Mouse (Mus musculus): ENCODE results near the gene Faap100.
"Not testable (repeated sequence)": the region's sequence is repeated elsewhere in the genome, so short reads cannot be mapped to it uniquely, and the experiment has no call there.

Faap100 gene

DNA sequence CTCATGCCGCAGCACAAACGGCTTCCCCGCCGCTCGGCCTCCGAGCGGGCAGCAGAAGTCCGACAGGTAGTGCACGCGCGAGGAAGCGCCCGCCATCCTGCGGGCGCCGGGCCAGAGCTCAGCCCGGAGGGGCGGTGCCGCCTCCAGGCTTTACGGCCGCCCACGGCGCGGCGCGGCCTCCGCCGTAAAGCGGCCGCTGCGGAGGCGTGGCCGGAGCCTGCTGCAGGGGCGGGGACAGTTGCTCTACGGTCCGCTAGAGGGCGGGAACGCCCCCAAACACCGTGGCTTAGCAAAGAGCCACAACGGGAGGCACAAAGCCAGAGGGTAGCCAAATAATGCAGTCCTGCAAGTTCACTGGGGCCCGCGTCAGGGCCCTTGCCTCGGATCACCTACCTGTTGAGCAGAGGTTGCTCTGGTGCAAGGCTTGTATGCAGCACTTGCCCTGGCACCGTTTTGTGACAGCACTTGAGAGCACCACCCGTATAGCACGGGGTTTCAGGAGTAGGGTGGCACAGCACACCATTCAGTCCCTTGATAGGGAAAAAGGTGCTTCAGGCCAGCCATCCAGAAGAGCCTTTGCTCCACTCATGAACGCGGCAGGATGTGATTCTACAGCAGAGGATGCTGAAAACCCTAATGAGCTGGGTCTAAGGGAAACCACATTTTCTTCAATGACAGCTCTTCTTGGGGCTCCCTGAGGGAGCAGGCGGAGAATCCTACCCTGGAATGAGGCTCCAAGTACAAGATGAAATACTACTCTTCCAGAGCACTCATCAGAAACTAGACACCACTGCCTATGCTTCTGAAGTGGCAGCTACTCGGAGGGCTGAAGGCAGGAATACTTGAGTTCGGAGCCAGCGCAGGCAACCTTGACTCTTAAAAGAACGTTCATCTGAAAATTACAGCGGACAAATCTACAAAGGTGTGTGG, at the start of gene Faap100:
Gene Faap100 (minus strand): TSS at position 154 of the 930 bp plus-strand sequence.
- DNase-seq, result peak; percentile 90 to 95

- no peak for DNase-seq
These were observed 48.2 kb upstream of the Faap100 start for GRCm38 (mm10) chr11:120426727-120427126.

- DNase-seq, result peak; percentile 66 to 75
These were observed 45.2 kb upstream of the Faap100 start for GRCm38 (mm10) chr11:120423569-120424295.

- no peak for DNase-seq
These were observed 44.3 kb upstream of the Faap100 start for GRCm38 (mm10) chr11:120422651-120423568.

- DNase-seq, result no peak
These were observed 40.0 kb upstream of the Faap100 start for GRCm38 (mm10) chr11:120418592-120418991.

DNA sequence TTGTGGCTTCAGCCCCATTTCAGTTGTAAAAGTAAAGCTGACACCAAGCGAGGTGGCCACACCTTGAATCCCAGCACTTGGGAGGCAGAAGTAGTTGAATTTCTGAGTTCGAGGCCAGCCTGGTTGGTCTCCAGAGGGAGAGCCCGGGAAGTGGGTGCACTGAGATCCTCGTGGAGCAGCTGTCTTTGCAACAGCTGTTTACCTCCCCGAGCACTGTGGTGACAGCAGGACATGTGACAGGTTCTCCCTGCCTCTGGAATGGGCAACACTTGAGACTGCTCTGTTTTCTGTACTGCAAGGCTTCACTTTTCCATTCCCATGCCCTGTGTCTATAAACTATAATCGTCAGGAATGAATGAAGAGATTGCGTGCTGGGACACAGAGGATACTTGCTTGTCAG, 39.3 kb upstream of the Faap100 start:
- no peak for DNase-seq

GRCm38 (mm10) chr11:120413621-120414020, 35.1 kb upstream of the Faap100 start:
- not testable (repeated sequence) for DNase-seq

GRCm38 (mm10) chr11:120406445-120406844, 27.9 kb upstream of the Faap100 start:
- DNase-seq, result no peak

GRCm38 (mm10) chr11:120405867-120406266, 27.3 kb upstream of the Faap100 start:
- DNase-seq, result no peak

DNA sequence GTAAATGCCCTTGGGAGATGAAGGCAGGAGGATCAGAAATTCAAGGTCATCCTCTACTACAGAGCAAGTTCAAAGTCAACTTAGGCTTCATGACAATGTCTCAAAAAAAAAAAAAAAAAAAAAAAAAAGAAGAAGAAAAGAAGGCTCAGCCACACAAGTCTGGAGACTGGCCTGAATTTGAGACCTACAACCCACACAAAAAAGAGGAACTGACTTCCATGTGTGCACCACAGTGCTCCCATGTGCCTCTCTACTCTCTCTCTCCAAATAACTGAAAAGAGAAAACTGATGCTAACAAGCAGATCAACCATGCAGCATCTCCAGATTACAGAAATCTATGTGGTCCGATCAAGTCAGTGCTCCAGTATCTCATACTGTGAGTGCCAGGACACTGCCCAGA, 26.2 kb upstream of the Faap100 start:
- DNase-seq, result no peak

GRCm38 (mm10) chr11:120399319-120399718, 20.8 kb upstream of the Faap100 start:
- DNase-seq, result no peak

- DNase-seq, result no peak
These were observed 19.0 kb upstream of the Faap100 start for GRCm38 (mm10) chr11:120397602-120398001.

GRCm38 (mm10) chr11:120395661-120396060, 17.1 kb upstream of the Faap100 start:
- no peak for DNase-seq

- no peak for DNase-seq
These were observed 10.0 kb upstream of the Faap100 start for GRCm38 (mm10) chr11:120388580-120388979.

DNA sequence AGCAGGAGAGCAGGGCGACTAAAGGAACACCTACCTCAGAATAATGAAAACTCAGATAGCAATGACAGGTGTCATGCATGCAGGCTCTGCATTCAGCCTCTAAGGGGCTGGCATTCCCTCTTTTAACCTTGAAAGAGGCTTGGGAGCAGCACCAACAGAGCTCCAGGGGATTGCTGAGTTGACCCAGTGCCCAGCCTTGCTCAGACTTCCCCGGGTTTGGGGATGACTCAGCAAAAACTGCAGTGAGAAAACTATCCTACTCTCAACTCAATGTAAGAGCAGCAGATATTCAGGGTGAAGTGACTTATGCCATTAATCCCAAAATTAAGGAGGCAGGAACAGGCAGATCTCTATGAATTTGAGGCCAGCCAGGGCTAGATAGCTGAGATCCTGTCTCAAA, 8.6 kb upstream of the Faap100 start:
- peak in 1 of 2 experiments; percentile 17 for DNase-seq

DNA sequence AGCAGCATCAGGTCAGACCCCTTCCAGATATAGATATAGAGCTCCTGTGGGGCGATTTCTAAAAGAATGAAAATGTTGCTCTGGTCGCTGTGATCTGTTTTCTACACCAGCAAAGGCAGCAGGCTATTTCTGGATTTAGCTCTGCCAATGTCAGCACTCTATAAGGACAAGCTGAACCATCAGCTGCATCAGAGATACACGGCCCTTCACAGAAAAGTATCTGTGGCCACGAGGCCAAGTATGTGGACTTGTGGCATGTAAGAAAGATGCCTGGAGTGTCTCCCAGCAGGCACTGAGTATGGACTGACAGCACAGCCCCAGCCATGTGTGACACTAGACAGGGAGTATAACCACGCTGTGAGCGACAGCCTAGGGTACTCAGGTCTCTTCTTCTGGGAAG, 8.1 kb upstream of the Faap100 start:
- peak in 1 of 2 experiments; percentile 20 for DNase-seq

DNA sequence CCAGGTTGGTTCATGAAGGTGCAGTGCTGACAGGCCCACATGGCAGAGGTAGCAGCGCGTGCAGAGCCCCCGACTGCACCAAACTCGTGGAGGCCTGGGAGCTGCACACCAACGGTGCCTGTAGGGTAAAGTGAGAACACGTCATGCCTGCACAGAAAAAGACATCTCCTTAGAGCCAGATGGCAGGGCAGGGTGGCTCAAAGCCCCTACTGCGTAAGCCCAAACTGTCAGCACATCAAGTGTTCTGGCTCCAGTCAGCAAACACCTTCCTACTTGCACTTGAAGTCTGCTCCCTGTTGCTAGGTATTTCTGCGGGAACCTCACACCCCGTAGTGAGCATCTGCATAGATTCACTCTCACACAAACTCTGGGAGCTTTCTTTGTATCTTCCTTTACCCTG, 3.9 kb upstream of the Faap100 start:
- DNase-seq, result peak in 1 of 2 experiments; percentile 20

- DNase-seq, result peak in 1 of 2 experiments; percentile 22
These were observed 2.6 kb upstream of the Faap100 start for GRCm38 (mm10) chr11:120381157-120381556.

GRCm38 (mm10) chr11:120380271-120380670, 1.7 kb upstream of the Faap100 start:
- DNase-seq, result peak in 1 of 2 experiments; percentile 18

DNA sequence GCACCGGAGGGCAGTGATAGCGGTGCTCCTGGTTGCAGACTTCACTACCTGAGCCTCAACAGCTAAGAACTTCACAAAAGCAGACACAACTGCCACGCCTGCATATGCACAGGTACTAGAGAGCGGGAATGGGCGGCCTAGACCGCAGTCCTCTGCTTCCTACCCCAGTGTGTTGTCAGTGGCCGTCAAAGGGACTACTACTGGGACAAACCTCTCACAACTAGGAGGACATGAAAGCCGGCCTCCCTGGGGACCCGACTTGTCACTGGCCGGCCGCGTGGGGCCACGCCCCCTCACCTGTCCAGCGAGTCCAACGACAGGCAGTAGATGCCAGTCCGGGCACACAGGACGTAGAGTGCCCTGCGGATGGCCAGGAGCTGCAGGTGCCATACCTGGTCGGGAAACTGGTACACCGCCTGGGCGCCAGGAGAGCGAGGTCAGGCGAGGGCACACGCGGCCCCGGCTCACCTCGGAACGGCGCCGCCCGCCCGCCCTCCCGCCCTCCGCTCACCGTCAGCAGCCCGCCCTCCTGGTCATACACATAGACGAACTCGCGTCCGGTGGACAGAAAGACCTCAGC, 443 bp downstream of the Faap100 start:
- peak; percentile 72 to 92 for DNase-seq

GRCm38 (mm10) chr11:120377337-120377736, 1.2 kb downstream of the Faap100 start:
- DNase-seq, result no peak
